Mouse (Mus musculus) cerebellum, postnatal 25 days (tissue): ENCODE data around the gene Cyp1a1.
A peak's percentile ranks its signal among the peaks of the same experiment; 100 is the strongest.
"Not testable (repeated sequence)": the region's sequence is repeated elsewhere in the genome, so short reads cannot be mapped to it uniquely, and the experiment has no call there.

Source experiments
- DNase-seq, 2 experiments: peaks; one replicate each; pipeline ENCODE4 v3.0.0; 2021; ENCODE audit warnings: mixed read lengths in 2 of 2

The Cyp1a1 gene

GRCm38 (mm10) chr9:57706496-57706895 is 18.8 kb downstream of the Cyp1a1 start:
- no peak for DNase-seq

DNA sequence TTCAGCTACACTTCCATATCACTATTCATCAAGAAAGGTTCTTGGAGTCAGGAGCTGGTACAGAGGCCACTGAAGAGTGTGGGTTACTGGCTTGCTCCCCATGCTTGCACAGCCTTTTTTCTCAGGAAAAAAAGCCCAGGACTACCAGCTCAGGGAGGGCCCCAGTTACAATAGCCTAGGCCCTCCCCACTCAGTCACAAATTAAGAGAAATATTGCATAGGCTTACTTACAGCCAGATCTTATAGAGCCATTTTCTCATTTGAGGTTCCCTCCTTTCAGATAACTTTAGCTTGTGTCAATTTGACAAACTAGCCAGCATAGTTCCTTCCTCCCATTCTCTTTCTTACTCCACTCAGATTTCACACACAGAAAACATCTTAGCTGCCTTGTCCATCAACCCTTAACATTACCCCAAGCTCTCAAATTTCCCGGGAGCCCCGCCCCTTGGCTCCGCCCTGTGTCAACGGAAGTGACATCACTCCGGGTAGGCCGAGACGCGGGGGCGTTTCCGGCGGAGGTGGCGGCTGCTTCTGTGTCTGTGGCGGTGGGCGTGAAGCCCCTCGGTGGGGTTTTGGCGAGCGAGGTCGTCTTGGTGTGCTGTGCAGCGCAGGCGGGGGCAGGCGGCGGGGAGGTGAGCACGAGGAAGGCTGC is 20.5 kb downstream of the Cyp1a1 start, which contains the start of gene Edc3:
Gene Edc3, plus strand, starts transcription at position 473 of the 652 bp plus-strand sequence.
- DNase-seq, result peak; percentile 86 to 92

DNA sequence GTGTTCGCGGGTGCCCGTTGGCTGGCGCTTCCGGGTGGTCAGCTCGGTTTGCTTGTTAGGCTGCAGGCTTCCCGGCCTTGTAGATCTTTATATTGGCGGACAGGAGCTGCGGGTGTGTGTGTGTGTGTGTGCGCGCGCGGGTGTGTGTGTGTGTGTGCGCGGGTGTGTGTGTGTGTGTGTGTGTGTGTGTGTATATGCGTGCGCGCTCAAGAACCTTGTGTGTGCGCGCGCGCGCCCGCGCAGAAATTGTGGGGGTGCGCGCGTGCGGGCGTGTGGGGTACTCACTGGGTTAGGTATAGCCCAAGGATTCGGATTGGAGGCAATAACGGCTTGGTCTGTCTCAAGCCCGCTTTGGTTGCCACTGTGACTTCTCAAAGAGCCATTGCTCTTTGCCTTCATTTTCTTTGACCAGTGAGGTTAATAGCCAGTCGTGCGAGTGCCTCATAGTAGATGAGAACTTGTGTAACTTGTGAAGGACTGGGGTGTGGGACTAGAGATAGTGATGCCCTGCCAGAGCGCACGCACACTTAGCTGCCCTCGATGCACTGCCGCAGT is 21.1 kb downstream of the Cyp1a1 start:
- peak; percentile 60 to 78 for DNase-seq

DNA sequence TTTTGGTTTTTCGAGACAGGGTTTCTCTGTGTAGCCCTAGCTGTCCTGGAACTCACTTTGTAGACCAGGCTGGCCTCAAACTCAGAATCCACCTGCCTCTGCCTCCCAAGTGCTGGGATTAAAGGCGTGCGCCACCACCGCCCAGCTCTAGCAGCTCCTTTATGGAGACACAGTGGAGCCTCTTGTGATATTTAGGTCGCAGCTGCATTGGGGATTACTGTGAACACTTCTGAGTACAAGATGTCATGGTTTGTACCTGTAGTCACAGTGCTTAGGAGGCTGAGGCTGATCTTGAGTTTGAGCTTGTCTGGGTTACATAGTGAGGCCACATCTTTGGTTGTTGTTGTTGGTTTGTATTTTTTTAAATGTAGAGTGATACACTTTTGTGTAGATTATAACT is 22.5 kb downstream of the Cyp1a1 start:
- not testable (repeated sequence) for DNase-seq

DNA sequence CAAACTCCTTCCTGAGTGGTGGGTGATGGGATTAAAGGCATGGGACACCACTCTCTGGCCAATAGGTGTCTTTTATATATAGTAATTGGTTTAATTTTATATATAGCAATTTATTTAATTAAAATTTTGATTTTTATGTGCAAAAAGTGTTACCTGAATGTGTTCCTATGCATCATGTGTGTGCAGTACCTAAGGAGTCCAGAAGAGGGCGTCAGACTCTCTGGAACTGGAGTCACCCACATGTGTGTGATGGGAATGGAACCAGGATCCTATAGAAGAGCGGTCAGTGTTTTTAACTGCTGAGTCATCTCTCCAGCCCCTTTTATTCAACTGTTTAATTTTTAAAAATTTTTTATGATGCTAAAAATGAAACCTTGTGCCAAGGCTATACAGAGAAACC is 24.5 kb downstream of the Cyp1a1 start:
- DNase-seq, result no peak

DNA sequence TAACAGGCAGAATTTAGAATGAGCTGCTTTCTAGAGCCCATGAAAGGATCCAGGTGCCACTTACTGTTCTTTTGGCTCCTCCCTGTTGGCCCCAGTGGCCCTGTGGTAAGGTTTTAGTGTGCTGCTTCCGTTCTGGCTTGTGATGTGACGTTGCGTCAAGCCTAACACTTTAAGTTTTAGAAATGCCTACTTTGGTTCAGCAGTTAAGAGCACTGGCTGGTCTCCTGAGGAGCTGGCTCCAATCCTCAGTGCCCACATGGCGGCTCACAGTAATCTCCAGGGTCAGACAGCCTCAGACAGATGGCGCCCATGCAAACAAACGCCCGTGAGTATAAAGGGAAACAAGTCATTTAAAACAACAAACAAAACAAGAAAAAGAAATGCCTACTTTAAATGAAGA is 30.7 kb downstream of the Cyp1a1 start:
- DNase-seq, result peak; percentile 73 to 76

- no peak for DNase-seq
Observed at GRCm38 (mm10) chr9:57720736-57721135, 33.0 kb downstream of the Cyp1a1 start.

- no peak for DNase-seq
Observed at GRCm38 (mm10) chr9:57722371-57722770, 34.6 kb downstream of the Cyp1a1 start.

- DNase-seq, result peak; percentile 72 to 78
Observed at GRCm38 (mm10) chr9:57723315-57723715, 35.6 kb downstream of the Cyp1a1 start.

- no peak for DNase-seq
Observed at GRCm38 (mm10) chr9:57723796-57724195, 36.1 kb downstream of the Cyp1a1 start.

- no peak for DNase-seq
Observed at GRCm38 (mm10) chr9:57724701-57725100, 37.0 kb downstream of the Cyp1a1 start.

DNA sequence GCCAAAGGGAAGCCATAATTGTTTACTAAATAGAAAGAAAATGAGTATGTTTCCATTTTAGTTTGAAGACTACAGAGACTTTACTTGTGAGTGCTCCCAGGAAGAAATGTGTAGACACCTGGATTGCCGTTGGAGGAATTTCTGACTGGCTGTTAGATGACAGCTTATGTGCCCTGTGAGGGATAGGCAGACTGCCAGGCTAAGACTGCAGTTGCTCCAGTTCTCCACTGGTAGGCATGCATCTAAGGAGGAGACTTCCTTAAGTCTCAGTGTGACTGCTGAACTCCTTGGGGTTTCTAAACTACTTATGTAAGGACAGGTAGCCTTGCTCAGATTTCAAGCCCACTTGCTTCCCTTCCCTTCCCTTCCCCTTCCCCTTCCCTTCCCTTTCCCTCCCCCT is 40.6 kb downstream of the Cyp1a1 start:
- DNase-seq, result peak in 1 of 2 experiments; percentile 74

DNA sequence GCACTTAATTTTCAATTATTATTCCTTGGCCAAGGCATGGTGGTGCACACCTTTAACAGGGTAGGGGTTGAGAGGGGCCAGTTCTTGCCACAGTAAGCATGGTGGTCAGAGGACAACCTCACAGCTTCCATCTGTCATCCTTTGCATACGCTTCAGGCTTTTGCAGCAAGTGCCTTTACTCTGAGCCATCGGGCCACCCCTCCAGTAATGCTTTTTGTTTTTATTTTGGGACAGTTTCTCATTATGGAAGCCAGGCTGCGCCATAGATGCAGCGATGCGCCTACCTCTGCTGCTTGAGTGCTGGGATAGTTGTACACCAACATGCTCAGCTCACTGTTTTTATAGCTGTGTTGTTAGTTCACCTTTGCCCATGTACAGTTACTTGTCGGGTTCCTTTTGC is 45.9 kb downstream of the Cyp1a1 start:
- DNase-seq, result no peak

DNA sequence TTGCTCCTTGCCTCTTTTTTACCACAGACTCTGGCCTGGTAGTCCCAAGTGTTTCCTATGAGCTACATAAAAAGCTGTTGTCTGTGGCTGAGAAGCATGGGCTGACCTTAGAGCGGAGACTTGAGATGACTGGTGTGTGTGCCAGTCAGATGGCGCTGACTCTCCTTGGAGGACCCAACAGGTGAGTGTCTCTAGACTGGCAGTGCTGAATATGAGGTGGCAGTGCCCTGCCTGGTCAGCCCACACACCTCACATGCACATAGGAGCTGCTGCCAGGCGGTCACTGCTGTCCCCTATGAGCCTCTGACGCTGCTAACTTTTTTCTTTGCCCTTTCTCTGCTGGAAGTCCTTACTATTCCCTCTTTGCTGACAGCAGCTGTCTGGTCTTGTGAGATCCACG is 52.1 kb downstream of the Cyp1a1 start:
- DNase-seq, result no peak

- peak; percentile 65 to 71 for DNase-seq
Observed at GRCm38 (mm10) chr9:57744462-57745091, 56.8 kb downstream of the Cyp1a1 start.

GRCm38 (mm10) chr9:57747067-57747466 is 59.3 kb downstream of the Cyp1a1 start:
- DNase-seq, result no peak

GRCm38 (mm10) chr9:57748137-57748536 is 60.4 kb downstream of the Cyp1a1 start:
- peak; percentile 84 to 89 for DNase-seq

- no peak for DNase-seq
Observed at GRCm38 (mm10) chr9:57748831-57749230, 61.1 kb downstream of the Cyp1a1 start.

DNA sequence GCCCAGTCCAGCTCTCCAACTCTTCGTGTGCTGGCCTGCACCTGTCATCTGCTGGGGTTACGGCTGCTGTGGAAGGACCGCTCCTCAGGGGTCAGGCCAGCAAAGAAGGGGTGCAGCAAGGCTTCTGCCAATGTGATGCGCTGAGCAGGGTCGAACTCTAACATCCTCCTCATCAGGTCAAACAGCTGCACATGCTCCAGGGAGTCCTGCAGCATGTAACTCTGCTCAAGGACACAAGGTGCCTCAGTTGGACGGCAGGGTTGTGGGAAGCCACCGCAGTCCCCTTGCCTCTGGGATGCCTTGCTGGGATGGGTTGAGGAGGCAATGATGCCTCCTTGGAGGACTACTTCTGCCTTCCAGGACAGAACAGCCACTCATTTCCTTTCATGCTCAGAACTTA is 63.2 kb downstream of the Cyp1a1 start:
- no peak for DNase-seq
